Mouse (Mus musculus) E14TG2a.4 (cell line): ENCODE results near the gene Psg22.

ENCODE experiments used
- CTCF ChIP-seq: conservative IDR thresholded peaks from 2 replicates; pipeline ENCODE4 v1.5.1; 2014; ENCODE audit warnings: low read length
- NANOG ChIP-seq: IDR thresholded peaks from 2 replicates; pipeline ENCODE4 v1.6.1; 2014; ENCODE audit warnings: borderline replicate concordance, low read length, mixed read lengths

DNA sequence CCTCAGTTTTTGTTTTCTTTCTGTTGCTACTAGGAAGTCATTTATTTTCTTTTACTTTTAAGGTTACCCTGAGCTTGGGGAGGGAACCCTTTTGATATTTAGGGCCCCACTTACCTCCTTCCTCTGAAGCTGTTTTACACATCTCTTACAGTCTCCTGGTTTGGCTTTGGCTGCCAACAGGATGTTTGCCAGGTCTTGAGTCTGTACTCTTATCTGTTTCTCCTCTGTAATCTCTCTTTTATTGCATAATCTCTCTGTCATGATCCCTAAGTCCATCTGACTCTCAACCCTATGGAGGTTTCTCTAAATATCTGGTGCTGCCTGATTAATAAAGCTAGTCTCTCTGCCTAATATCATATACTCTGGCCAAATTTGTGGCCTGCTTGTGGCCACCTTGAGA lies 15.2 kb downstream of the Psg22 start:
- TF ChIP-seq CTCF (no peak), NANOG (no peak)
